Mouse (Mus musculus): Measurements from ENCODE around the gene Sez6l. TPM values are rescaled to one million over a fixed set of nuclear protein-coding genes. Genes with fewer than 3 reads are reported as not detected.

Gene Sez6l
- polyA plus RNA-seq, 1 experiment = 0.34 TPM

DNA sequence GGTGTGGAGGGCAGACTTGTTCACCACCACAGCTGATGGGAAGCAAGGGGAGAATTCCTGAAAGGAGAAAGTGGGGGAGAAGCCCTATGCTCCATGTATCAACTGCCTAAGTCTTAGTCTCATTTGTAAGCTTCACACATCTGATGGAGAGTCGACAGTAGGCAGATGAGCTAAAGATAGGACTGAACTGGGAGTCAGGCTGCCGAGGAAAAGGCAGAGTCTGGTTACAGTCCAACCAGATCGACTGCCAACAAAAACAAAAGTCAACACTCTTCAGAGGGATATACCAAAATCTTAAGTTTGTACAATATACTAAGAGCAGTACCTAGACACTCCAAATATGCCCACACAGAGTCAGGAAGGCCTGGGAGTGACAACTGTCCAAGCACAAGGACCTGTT lies 38.7 kb downstream of the Sez6l start:
- H3K4me3 ChIP-seq (ENCODE audit: extremely low read depth, insufficient read depth, insufficient read length) = no peak overlapping the region
- H3K4me1 ChIP-seq (ENCODE audit: control insufficient read depth, insufficient read depth, insufficient read length) = no peaks in the 10 kb centered on the region
- no peaks in the 10 kb centered on the region for H3K36me3 ChIP-seq (ENCODE audit: control insufficient read depth, insufficient read depth, low read length)
- TF ChIP-seq CTCF (IDR thresholded peaks at IDR 0.05; ENCODE audit: extremely low read depth, insufficient read depth, insufficient read length, insufficient replicate concordance) (no peak), POLR2A (IDR thresholded peaks at IDR 0.05; ENCODE audit: low read depth, low read length) (no peak)
- no peak for DNase-seq (ENCODE audit: low read depth in 1 of 2, low spot score in 2 of 2)
- no peak overlapping the region for H3K27ac ChIP-seq (ENCODE audit: insufficient read depth, low read length)
- 74% methylated on average over 3 of the region's 3 CpGs for WGBS
- H3K27me3 ChIP-seq (ENCODE audit: control insufficient read depth, insufficient read depth, low read length) = no peaks in the 10 kb centered on the region

DNA sequence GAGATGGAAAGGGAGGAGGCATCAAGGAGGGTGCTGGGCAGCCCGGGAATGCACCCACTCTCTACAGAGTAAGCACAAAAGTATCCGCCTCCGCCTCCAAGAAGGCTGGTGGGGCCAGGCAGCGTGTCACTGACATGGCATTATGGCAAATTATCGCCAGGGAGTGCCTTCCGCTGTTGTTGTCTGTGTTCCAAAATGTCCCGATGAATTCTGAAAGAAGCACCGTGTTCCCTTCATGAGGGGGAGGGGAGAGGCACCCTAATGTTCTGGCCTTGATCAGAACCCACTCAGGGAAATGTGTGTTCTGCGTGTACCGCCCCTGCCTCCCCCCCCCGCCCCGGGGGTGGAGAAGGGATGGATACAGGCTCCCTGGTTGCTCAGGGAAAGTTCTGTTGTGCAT lies 41.1 kb downstream of the Sez6l start:
- WGBS = 79% methylated on average over 12 of the region's 12 CpGs
- Histone ChIP-seq H3K27me3 (ENCODE audit: control insufficient read depth, insufficient read depth, low read length) (no peaks in the 10 kb centered on the region), H3K4me3 (ENCODE audit: extremely low read depth, insufficient read depth, insufficient read length) (no peak overlapping the region), H3K4me1 (ENCODE audit: control insufficient read depth, insufficient read depth, insufficient read length) (no peaks in the 10 kb centered on the region), H3K27ac (ENCODE audit: insufficient read depth, low read length) (no peak overlapping the region), H3K36me3 (ENCODE audit: control insufficient read depth, insufficient read depth, low read length) (no peaks in the 10 kb centered on the region)
- no peak for DNase-seq (ENCODE audit: low read depth in 1 of 2, low spot score in 2 of 2)
- TF ChIP-seq CTCF (IDR thresholded peaks at IDR 0.05; ENCODE audit: extremely low read depth, insufficient read depth, insufficient read length, insufficient replicate concordance) (no peak), POLR2A (IDR thresholded peaks at IDR 0.05; ENCODE audit: low read depth, low read length) (no peak)

DNA sequence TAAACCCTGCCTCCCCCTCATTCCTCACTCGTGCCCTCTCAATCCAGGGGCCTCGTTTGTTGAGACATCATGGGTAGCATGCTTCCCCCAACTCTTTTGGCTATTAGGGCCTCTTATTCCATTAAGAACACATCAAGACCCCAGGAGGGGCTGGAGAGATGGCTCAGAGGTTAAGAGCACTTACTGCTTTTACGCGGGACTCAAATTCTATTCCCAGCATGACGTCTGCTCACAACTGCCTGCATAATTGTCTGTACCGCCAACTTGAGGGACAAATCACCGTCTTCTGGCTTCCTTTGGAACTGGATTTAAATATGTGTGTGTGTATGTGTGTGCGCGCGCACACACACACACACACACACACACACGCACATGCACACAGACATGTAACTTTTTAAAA lies 42.8 kb downstream of the Sez6l start:
- WGBS = 59% methylated on average over 11 of the region's 11 CpGs
- H3K4me3 ChIP-seq (ENCODE audit: extremely low read depth, insufficient read depth, insufficient read length) = no peak overlapping the region
- no peak overlapping the region for H3K27ac ChIP-seq (ENCODE audit: insufficient read depth, low read length)
- no peaks in the 10 kb centered on the region for H3K4me1 ChIP-seq (ENCODE audit: control insufficient read depth, insufficient read depth, insufficient read length)
- H3K36me3 ChIP-seq (ENCODE audit: control insufficient read depth, insufficient read depth, low read length) = no peaks in the 10 kb centered on the region
- TF ChIP-seq POLR2A (IDR thresholded peaks at IDR 0.05; ENCODE audit: low read depth, low read length) (no peak), CTCF (IDR thresholded peaks at IDR 0.05; ENCODE audit: extremely low read depth, insufficient read depth, insufficient read length, insufficient replicate concordance) (no peak)
- no peak for DNase-seq (ENCODE audit: low read depth in 1 of 2, low spot score in 2 of 2)
- H3K27me3 ChIP-seq (ENCODE audit: control insufficient read depth, insufficient read depth, low read length) = no peaks in the 10 kb centered on the region

DNA sequence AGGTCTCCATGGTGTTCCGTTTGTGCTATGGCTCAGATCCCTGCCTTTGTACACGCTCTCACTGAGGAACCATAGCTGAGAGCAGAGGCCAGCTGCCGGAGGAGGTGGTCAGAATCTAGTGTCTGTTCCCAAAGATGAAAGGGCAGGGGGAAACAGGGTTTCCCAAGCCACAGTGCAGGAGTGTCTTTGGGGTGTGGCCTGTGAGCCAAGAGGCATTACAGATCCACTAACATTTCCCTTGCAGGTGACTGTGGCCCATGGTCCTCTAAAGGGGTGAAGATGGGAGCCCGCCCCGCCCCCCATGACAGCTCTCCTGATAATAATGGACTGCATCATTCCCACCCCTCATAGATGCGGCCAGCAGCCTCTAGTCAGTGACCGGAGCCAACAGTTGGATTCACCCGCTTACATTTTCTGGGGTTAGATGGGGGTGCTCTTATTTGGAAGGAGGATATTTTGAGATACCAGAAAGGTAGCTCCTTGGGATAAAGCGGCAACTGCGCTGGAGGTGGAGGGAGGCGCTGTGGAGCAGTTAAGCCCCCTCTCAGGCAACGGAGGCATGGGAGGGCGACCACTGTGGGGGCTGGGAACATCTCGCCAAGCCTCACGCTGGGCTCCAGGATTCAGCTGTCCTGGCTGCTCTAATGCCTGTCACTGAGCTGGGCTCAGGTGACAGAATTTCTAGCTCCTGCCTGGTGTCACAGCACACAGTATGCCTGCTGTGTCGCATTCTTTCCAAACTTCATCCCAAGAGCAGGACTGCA lies 43.5 kb downstream of the Sez6l start:
- no peak overlapping the region for H3K27ac ChIP-seq (ENCODE audit: insufficient read depth, low read length)
- no peak overlapping the region for H3K4me3 ChIP-seq (ENCODE audit: extremely low read depth, insufficient read depth, insufficient read length)
- H3K27me3 ChIP-seq (ENCODE audit: control insufficient read depth, insufficient read depth, low read length) = no peaks in the 10 kb centered on the region
- no peak for DNase-seq (ENCODE audit: low read depth in 1 of 2, low spot score in 2 of 2)
- H3K36me3 ChIP-seq (ENCODE audit: control insufficient read depth, insufficient read depth, low read length) = no peaks in the 10 kb centered on the region
- no peaks in the 10 kb centered on the region for H3K4me1 ChIP-seq (ENCODE audit: control insufficient read depth, insufficient read depth, insufficient read length)
- no peak for TF ChIP-seq CTCF (IDR thresholded peaks at IDR 0.05; ENCODE audit: extremely low read depth, insufficient read depth, insufficient read length, insufficient replicate concordance)
- no peak for TF ChIP-seq POLR2A (IDR thresholded peaks at IDR 0.05; ENCODE audit: low read depth, low read length)
- WGBS = 54% methylated on average over 16 of the region's 16 CpGs

DNA sequence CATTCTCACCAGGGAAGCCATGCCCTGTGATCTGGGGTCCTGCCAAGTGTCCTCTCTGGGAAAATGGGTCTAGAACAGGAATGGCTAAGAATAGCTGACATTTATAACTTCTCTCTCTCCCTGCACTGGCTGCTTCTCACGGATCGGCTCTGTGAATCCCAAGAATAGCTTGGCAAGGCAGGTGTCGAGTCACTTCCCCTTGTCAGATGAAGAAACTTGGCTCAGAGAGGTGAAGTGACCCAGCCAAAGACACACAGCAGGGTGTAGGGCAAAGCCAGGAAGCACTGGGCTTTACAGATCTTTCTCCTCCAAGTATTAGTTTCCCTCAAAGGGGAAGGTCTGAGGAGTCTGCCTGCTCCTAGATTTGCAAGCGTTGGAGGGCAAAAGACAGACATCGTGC lies 44.1 kb downstream of the Sez6l start:
- Histone ChIP-seq H3K4me3 (ENCODE audit: extremely low read depth, insufficient read depth, insufficient read length) (no peak overlapping the region), H3K27ac (ENCODE audit: insufficient read depth, low read length) (no peak overlapping the region), H3K27me3 (ENCODE audit: control insufficient read depth, insufficient read depth, low read length) (no peaks in the 10 kb centered on the region), H3K36me3 (ENCODE audit: control insufficient read depth, insufficient read depth, low read length) (no peaks in the 10 kb centered on the region), H3K4me1 (ENCODE audit: control insufficient read depth, insufficient read depth, insufficient read length) (no peaks in the 10 kb centered on the region)
- DNase-seq (ENCODE audit: low read depth in 1 of 2, low spot score in 2 of 2) = no peak
- WGBS = 80% methylated on average over 5 of the region's 5 CpGs
- TF ChIP-seq CTCF (IDR thresholded peaks at IDR 0.05; ENCODE audit: extremely low read depth, insufficient read depth, insufficient read length, insufficient replicate concordance) (no peak), POLR2A (IDR thresholded peaks at IDR 0.05; ENCODE audit: low read depth, low read length) (no peak)

DNA sequence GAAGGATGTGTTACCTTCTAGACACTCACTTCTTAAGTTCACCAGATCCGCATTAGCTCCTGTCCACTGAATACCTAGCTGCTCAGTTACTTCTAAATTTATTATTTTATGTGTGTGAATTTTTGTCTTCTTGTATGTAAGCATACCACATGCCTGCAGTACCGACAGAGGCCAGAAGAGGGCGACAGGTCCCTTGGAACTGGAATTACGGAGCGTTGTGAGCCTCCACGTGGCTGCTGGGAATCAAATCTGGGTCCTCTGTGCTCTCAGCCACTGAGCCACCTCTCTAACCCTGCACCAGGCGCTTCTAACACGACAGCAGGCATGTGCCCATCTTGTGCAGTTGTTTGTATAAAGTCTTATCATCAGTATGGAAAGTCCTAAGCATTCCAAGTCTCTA lies 44.8 kb downstream of the Sez6l start:
- H3K4me3 ChIP-seq (ENCODE audit: extremely low read depth, insufficient read depth, insufficient read length) = no peak overlapping the region
- H3K4me1 ChIP-seq (ENCODE audit: control insufficient read depth, insufficient read depth, insufficient read length) = no peaks in the 10 kb centered on the region
- no peaks in the 10 kb centered on the region for H3K36me3 ChIP-seq (ENCODE audit: control insufficient read depth, insufficient read depth, low read length)
- no peak for TF ChIP-seq CTCF (IDR thresholded peaks at IDR 0.05; ENCODE audit: extremely low read depth, insufficient read depth, insufficient read length, insufficient replicate concordance)
- TF ChIP-seq POLR2A (IDR thresholded peaks at IDR 0.05; ENCODE audit: low read depth, low read length) = no peak
- H3K27me3 ChIP-seq (ENCODE audit: control insufficient read depth, insufficient read depth, low read length) = no peaks in the 10 kb centered on the region
- no peak overlapping the region for H3K27ac ChIP-seq (ENCODE audit: insufficient read depth, low read length)
- 67% methylated on average over 8 of the region's 8 CpGs for WGBS
- no peak for DNase-seq (ENCODE audit: low read depth in 1 of 2, low spot score in 2 of 2)

DNA sequence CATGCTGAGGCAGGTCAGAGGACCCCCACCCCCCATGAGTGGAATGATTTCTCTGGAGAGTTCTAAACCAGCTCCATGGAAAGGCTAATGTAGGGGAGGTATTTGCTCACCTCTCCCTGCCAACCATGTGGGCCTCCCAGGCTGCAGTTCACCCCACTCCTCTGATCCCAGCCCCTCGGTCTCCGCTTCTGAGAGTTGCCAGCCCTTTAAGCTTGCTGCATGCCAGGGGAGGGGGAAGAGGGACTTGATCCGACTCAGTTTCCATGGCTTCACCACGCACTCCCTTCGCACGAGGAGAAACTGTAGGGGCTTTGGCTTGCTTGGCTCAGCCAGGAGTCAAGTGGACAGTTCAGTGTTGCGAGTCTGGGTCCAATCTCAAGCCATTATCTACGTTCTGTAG lies 45.9 kb downstream of the Sez6l start:
- Histone ChIP-seq H3K4me3 (ENCODE audit: extremely low read depth, insufficient read depth, insufficient read length) (no peak overlapping the region), H3K36me3 (ENCODE audit: control insufficient read depth, insufficient read depth, low read length) (no peaks in the 10 kb centered on the region), H3K4me1 (ENCODE audit: control insufficient read depth, insufficient read depth, insufficient read length) (no peaks in the 10 kb centered on the region), H3K27me3 (ENCODE audit: control insufficient read depth, insufficient read depth, low read length) (no peaks in the 10 kb centered on the region), H3K27ac (ENCODE audit: insufficient read depth, low read length) (no peak overlapping the region)
- WGBS = 84% methylated on average over 8 of the region's 8 CpGs
- no peak for DNase-seq (ENCODE audit: low read depth in 1 of 2, low spot score in 2 of 2)
- TF ChIP-seq CTCF (IDR thresholded peaks at IDR 0.05; ENCODE audit: extremely low read depth, insufficient read depth, insufficient read length, insufficient replicate concordance) = no peak
- no peak for TF ChIP-seq POLR2A (IDR thresholded peaks at IDR 0.05; ENCODE audit: low read depth, low read length)
